Mouse (Mus musculus): ENCODE measurements around the gene D17Wsu92e. TPM values are rescaled to one million over a fixed set of nuclear protein-coding genes. Genes with fewer than 3 reads are reported as not detected.

The D17Wsu92e gene
- polyA plus RNA-seq, 1 experiment from 2014 or later, result 12.1 TPM

DNA sequence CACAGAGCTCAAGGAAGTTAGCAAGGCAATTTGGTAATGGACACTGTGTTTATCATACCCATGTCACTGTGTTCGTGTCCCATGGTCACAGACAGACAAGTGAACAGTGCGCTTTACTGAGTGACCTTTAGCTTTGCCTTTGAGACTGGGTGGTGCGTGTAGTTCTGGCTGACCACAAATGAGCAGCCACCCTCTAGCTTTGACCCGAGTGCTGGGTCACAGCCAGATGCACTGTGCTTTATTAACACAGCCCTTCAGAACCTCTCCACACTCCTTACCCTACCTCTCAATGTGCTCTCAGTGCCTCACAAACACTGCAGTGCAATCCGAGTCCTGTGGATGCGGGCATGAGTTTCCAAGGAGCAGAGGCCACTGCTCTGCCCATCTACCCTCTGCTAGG lies 27.3 kb downstream of the D17Wsu92e start:
- WGBS, result 95% methylated on average over 6 of the region's 6 CpGs
- no peaks in the 10 kb centered on the region for H3K9me3 ChIP-seq (replicated peaks)
- no peaks in the 10 kb centered on the region for H3K27me3 ChIP-seq (ENCODE audit: low read depth, poor library complexity, severe bottlenecking)
- H3K4me3 ChIP-seq, result no peak overlapping the region
- no peak for DNase-seq (ENCODE audit: low spot score)
- peaks cover 20% of the 10 kb centered on the region for H3K4me1 ChIP-seq
- H3K36me3 ChIP-seq, result peaks cover 24% of the 10 kb centered on the region
- H3K27ac ChIP-seq (replicated peaks), result no peak overlapping the region

DNA sequence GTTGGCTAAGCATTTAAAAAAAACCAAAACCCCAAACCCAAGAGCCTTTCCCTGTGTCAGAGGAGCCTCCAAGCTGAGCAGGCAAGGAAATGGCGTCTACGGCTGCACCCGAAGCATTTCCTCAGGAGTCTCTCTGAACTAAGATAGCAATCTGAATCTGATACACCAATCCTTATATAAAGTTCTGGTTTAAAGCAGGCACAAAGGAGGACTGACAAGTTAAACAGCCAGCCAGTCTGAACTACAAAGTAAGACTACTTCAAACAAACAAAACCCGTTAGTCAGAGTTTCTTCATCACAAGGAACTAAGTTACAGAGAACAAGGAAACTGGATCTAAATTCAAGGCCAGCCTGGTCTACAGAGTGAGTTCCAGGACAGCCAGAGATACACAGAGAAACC lies 27.9 kb downstream of the D17Wsu92e start:
- DNase-seq (ENCODE audit: low spot score), result no peak
- Histone ChIP-seq H3K4me1 (peaks cover 14% of the 10 kb centered on the region), H3K4me3 (no peak overlapping the region), H3K27me3 (ENCODE audit: low read depth, poor library complexity, severe bottlenecking) (no peaks in the 10 kb centered on the region), H3K36me3 (peaks cover 24% of the 10 kb centered on the region), H3K27ac (replicated peaks) (no peak overlapping the region), H3K9me3 (replicated peaks) (no peaks in the 10 kb centered on the region)
- 90% methylated on average over 4 of the region's 4 CpGs for WGBS

DNA sequence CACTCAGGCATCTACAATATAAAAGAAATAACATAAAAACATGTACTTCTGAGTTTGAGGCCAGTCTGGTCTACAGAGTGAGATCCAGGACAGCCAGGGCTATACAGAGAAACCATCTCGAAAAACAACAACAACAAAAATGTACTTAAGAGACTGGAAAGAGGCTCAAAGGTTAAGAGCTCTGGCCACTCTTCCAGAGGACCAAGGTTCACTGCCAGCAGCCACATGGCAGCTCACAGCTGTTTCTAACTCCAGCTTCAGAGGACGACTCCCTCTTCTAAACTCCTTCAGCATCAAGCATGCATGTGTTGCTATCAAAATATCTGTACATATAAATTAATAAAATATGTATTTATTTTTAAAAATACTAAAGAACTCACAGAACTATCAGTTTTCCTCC lies 28.9 kb downstream of the D17Wsu92e start:
- Histone ChIP-seq H3K27ac (replicated peaks) (no peak overlapping the region), H3K27me3 (ENCODE audit: low read depth, poor library complexity, severe bottlenecking) (no peaks in the 10 kb centered on the region), H3K9me3 (replicated peaks) (no peaks in the 10 kb centered on the region), H3K36me3 (peaks cover 27% of the 10 kb centered on the region), H3K4me3 (no peak overlapping the region), H3K4me1 (peaks cover 4% of the 10 kb centered on the region)
- DNase-seq (ENCODE audit: low spot score), result no peak
- WGBS, result 91% methylated on average over 2 of the region's 2 CpGs

DNA sequence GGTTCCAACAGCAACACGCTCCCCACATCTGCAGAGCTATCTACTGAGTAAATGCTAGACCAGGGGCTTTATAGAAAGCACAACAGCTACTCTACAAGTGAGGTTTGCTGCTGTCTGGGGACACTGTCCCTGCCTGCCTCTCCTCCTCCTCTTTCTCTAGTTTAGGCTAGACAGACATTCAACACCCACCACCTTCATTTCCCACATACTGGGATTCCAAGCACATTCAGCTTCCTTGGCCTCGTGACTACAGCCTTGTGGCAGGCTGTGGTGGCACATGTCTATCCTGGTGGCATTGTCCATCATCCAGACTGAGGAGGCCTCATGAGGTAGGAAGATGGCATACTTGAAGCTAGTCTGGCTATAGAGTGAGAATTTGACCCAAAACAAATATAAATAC lies 29.5 kb downstream of the D17Wsu92e start:
- 91% methylated on average over 2 of the region's 2 CpGs for WGBS

DNA sequence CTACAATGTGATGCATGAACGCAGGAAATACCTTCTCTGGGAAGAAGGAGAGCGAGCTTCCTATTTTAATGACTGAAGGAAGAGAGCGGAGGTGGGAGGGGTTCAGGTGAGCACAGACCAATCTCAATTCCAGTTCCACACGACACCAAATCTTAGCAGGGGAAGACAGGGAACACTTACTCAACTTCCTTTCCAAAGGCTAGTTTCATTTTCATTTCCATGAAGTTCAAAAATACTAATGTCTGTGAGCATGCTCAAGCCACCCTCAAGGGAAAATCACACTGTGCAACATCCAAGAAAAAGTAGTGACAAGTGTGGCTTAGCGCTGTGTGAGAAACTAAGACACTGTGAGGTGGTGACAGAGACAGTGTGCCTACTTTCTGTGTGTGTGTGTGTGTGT lies 30.4 kb downstream of the D17Wsu92e start:
- Histone ChIP-seq H3K27me3 (ENCODE audit: low read depth, poor library complexity, severe bottlenecking) (no peaks in the 10 kb centered on the region), H3K4me3 (no peak overlapping the region), H3K36me3 (peaks cover 40% of the 10 kb centered on the region), H3K4me1 (no peaks in the 10 kb centered on the region), H3K27ac (replicated peaks) (no peak overlapping the region), H3K9me3 (replicated peaks) (no peaks in the 10 kb centered on the region)
- WGBS, result 89% methylated on average over 5 of the region's 5 CpGs
- no peak for DNase-seq (ENCODE audit: low spot score)

More for the DNA sequence above, 29.5 kb downstream of the D17Wsu92e start:
- DNase-seq (ENCODE audit: low spot score), result no peak
- Histone ChIP-seq H3K4me1 (no peaks in the 10 kb centered on the region), H3K27me3 (ENCODE audit: low read depth, poor library complexity, severe bottlenecking) (no peaks in the 10 kb centered on the region), H3K27ac (replicated peaks) (no peak overlapping the region), H3K9me3 (replicated peaks) (no peaks in the 10 kb centered on the region), H3K36me3 (peaks cover 31% of the 10 kb centered on the region), H3K4me3 (no peak overlapping the region)

DNA sequence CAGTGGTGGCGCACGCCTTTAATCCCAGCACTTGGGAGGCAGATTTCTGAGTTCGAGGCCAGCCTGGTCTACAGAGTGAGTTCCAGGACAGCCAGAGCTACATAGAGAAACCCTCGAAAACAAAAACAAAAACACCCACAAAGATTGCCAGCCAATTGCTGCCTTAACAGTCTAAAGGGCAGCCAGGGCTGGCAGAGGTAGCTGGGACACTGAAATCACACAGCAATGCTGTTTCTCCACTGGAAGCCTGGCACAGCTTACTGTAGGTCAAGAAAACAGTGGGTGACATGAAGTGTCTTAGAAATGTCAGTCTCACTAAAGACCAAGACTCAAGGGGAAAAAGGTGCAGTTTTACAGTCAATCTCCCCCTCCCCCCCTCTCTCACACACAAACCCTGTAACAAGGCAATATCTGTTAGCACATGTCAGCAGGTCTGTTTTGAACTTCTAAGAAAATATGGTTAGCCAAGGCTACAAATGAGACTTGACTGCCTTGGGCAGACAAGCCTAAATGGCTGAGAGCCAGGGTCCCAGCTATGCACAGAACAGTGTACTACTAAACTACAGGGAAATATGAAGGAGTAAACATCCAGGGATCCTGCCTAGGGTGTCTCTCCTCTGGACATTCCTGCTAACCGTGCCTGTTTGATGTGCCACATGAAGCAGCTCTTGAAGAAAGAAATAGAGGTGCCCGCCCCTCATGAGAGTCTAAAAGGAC lies 31.8 kb downstream of the D17Wsu92e start:
- H3K27me3 ChIP-seq (ENCODE audit: low read depth, poor library complexity, severe bottlenecking), result no peaks in the 10 kb centered on the region
- H3K4me3 ChIP-seq, result no peak overlapping the region
- no peaks in the 10 kb centered on the region for H3K4me1 ChIP-seq
- H3K9me3 ChIP-seq (replicated peaks), result no peaks in the 10 kb centered on the region
- H3K36me3 ChIP-seq, result peaks cover 48% of the 10 kb centered on the region
- no peak for DNase-seq (ENCODE audit: low spot score)
- H3K27ac ChIP-seq (replicated peaks), result no peak overlapping the region
- WGBS, result 91% methylated on average over 6 of the region's 6 CpGs

DNA sequence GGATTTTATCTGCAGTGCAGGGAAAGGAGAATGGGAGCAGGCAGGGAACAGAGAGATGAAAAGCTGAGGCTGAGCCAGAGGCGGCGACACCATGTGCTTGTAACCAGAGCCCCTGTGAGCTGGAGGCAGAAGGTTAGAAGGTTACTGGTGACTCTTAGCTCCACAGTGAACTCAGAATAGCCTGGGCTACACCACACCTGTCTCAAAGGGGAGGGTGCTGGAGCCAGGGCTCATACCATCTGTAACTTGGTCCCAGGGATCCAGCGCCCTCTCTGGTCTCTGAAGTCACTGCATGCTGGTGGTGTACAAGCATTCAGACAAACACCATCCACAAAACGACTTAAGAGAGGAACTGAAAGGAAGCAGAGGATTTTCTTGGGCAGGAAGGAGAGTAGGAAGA lies 36.9 kb downstream of the D17Wsu92e start:
- WGBS, result 82% methylated on average over 4 of the region's 4 CpGs
- Histone ChIP-seq H3K4me1 (peaks cover 6% of the 10 kb centered on the region; the same call in 1 of the 2 replicates), H3K36me3 (peaks cover 56% of the 10 kb centered on the region), H3K27ac (replicated peaks) (no peak overlapping the region), H3K9me3 (replicated peaks) (no peaks in the 10 kb centered on the region), H3K4me3 (no peak overlapping the region), H3K27me3 (ENCODE audit: low read depth, poor library complexity, severe bottlenecking) (no peaks in the 10 kb centered on the region)
- no peak for DNase-seq (ENCODE audit: low spot score)

DNA sequence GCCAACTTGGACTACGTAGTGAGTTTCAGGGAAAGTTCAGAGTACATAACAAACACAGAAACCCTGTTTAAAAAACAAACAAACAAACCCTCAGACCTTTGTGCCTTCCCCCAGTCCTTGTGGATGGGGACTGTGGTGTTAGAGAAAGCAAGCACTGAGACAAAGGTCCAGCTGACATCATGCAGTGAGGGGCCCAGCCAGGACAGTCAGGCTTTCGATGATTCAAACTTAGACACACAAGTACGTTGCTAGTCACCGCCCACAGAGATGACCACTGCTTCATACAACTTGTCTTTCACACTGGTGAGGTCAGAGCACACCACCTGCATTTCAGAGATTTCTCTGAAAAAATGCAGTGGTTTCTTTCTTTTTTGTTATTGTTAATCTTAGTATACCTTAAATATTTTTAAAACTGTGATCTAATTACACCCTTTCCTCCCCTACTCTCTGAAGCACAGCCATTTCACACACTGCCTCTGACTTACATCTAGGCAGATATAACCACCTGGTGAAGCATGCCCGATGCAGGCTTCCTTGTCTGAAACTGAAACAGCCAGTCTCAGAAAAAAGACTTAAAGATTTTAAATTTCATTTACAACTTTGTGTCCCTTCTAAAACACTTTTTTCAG lies 39.3 kb downstream of the D17Wsu92e start:
- DNase-seq (ENCODE audit: low spot score), result no peak
- Histone ChIP-seq H3K4me3 (no peak overlapping the region), H3K27ac (replicated peaks) (no peak overlapping the region), H3K36me3 (peaks cover 63% of the 10 kb centered on the region), H3K27me3 (ENCODE audit: low read depth, poor library complexity, severe bottlenecking) (no peaks in the 10 kb centered on the region), H3K9me3 (replicated peaks) (no peaks in the 10 kb centered on the region), H3K4me1 (peaks cover 6% of the 10 kb centered on the region; the same call in 1 of the 2 replicates)
- 81% methylated on average over 5 of the region's 5 CpGs for WGBS

DNA sequence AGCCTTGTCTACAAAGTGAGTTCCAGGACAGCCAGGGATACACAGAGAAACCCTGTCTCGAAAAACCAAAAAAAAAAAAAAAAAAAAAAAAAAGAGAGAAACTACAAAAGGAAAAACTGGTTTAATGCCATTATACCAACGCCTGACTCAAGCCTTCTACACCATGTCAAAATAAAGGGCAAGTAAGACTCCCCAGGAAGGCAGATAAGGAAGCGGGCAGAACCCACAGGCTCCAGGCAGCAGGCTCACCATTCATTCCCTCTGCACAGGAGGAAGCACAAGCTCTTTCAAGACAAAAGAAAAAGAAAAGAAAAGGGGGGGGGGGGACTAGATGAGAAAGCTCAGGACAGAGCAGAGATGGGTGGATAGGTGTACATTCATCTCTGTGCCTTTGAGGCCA lies 40.7 kb downstream of the D17Wsu92e start:
- no peaks in the 10 kb centered on the region for H3K9me3 ChIP-seq (replicated peaks)
- DNase-seq (ENCODE audit: low spot score), result no peak
- H3K27ac ChIP-seq (replicated peaks), result no peak overlapping the region
- no peak overlapping the region for H3K4me3 ChIP-seq
- 73% methylated on average over 3 of the region's 3 CpGs for WGBS
- H3K4me1 ChIP-seq, result peaks cover 6% of the 10 kb centered on the region; the same call in 1 of the 2 replicates
- no peaks in the 10 kb centered on the region for H3K27me3 ChIP-seq (ENCODE audit: low read depth, poor library complexity, severe bottlenecking)
- peaks cover 57% of the 10 kb centered on the region for H3K36me3 ChIP-seq

DNA sequence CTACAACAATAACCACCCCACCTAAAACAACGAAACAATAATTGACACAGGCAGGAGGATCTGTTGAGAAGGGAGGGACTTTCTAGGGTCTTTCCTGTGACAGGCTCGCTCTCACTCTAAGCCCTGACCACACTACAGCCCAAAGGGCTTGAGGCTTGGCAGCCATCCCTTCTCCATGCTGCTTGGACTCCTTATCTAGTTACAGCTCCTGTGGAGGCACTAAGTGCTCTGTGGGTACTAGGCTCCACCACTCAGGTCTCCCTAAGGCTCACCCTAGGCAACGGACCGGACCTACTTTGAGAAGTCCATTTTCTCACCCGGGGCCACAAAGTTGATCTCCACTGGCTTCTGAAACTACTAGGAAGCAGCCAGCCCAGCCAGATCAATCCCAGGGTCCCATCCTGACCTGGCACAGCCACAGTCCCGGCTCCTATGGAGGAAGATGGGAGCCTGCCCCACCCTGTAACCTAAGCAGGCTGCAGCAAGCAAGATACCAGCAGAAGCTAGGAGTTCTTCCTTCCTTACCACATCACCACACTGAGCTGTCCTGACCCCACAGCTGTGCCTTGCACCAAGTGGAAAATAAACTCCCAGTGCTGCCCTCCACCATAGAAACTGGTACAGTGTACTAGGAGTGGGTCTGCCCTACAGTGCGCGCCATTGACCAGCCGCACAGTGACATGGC lies 41.6 kb downstream of the D17Wsu92e start:
- Histone ChIP-seq H3K4me1 (peaks cover 6% of the 10 kb centered on the region; the same call in 1 of the 2 replicates), H3K4me3 (no peak overlapping the region), H3K27ac (replicated peaks) (no peak overlapping the region), H3K9me3 (replicated peaks) (no peaks in the 10 kb centered on the region), H3K36me3 (peaks cover 57% of the 10 kb centered on the region), H3K27me3 (ENCODE audit: low read depth, poor library complexity, severe bottlenecking) (no peaks in the 10 kb centered on the region)
- 96% methylated on average over 9 of the region's 9 CpGs for WGBS
- DNase-seq (ENCODE audit: low spot score), result no peak

DNA sequence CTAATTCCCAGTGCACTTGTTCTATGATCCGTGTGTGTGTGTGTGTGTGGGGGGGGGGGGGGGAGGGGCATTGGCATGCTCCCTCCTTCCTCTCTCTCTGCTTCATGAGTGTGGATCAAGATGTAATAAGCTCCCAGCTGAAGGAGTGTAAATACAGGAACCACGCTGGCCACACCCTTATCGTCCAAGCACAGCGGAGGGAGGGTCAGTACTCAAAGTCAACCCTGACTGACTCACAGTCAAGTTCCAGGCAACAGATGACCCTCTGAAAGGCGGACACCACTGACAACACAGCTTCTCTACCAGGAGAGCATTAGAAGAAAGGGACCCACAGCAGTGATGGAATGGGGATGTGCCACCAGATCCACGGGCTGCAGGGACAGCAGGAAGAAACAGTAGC lies 42.6 kb downstream of the D17Wsu92e start:
- no peak overlapping the region for H3K27ac ChIP-seq (replicated peaks)
- H3K9me3 ChIP-seq (replicated peaks), result no peaks in the 10 kb centered on the region
- no peak overlapping the region for H3K4me3 ChIP-seq
- WGBS, result 94% methylated on average over 6 of the region's 6 CpGs
- no peaks in the 10 kb centered on the region for H3K27me3 ChIP-seq (ENCODE audit: low read depth, poor library complexity, severe bottlenecking)
- peaks cover 53% of the 10 kb centered on the region for H3K36me3 ChIP-seq
- no peak for DNase-seq (ENCODE audit: low spot score)
- H3K4me1 ChIP-seq, result peaks cover 6% of the 10 kb centered on the region; the same call in 1 of the 2 replicates

DNA sequence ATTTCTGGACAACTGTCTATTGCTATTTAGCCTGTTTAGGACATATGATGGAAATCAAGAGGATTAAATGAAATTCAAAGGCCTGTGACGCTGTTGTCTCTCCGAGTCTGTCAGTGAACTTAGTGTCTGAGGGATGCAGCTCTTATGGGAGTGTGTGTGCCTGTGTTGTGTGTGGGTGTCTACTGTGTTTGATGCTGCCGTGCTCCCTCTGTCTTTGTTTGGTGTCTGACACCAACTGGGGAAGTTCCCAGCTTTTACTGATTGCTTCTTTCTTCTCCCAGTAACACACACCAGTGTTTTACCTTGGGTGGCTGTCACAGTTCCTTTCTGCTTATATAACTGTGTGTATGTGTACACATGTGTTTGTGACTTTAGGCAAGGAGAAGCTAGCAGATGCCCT lies 46.2 kb downstream of the D17Wsu92e start:
- Histone ChIP-seq H3K9me3 (replicated peaks) (no peaks in the 10 kb centered on the region), H3K36me3 (peaks cover 56% of the 10 kb centered on the region), H3K4me1 (no peaks in the 10 kb centered on the region), H3K4me3 (no peak overlapping the region), H3K27me3 (ENCODE audit: low read depth, poor library complexity, severe bottlenecking) (no peaks in the 10 kb centered on the region), H3K27ac (replicated peaks) (no peak overlapping the region)
- no peak for DNase-seq (ENCODE audit: low spot score)
- WGBS, result 93% methylated on average over 3 of the region's 3 CpGs

DNA sequence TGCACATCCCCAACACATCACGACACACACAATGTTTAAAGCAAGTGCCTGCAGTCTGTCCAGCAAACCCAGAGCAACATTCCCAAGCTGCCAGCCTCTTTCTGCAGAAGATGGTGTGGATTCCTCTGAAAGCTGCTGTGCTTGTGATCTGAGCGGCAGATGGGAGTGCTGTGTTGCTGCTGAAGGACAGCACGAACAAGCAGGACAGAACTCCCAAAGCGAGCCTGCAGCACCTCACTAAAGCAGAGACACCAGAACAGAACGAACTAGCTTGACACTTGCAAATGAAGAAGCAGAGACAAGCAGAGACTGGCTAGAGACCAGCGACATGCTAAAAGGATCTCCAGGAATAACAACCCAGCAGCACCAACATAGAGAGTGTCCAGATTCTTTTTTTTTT lies 48.8 kb downstream of the D17Wsu92e start:
- 86% methylated on average over 6 of the region's 6 CpGs for WGBS

More for the DNA sequence above, 48.8 kb downstream of the D17Wsu92e start:
- Histone ChIP-seq H3K36me3 (peaks cover 63% of the 10 kb centered on the region), H3K4me3 (no peak overlapping the region), H3K4me1 (no peaks in the 10 kb centered on the region), H3K9me3 (replicated peaks) (no peaks in the 10 kb centered on the region), H3K27me3 (ENCODE audit: low read depth, poor library complexity, severe bottlenecking) (no peaks in the 10 kb centered on the region), H3K27ac (replicated peaks) (no peak overlapping the region)
- DNase-seq (ENCODE audit: low spot score), result no peak
